Mouse (Mus musculus) C2C12 (cell line): ENCODE results near the gene Scamp4. TPM values are rescaled to one million over a fixed set of nuclear protein-coding genes. Genes with fewer than 3 reads are reported as not detected.

ENCODE experiments used
- H3K27me3 ChIP-seq: one replicate; pipeline ENCODE4 v1.6.1; 2011; ENCODE audit not compliant: control insufficient read depth, insufficient read depth, insufficient read length
- H3K36me3 ChIP-seq: one replicate; pipeline ENCODE4 v1.6.1; 2011; ENCODE audit not compliant: control insufficient read depth, insufficient read depth
- H3K4me3 ChIP-seq: one replicate; pipeline ENCODE4 v1.5.1; 2011; ENCODE audit warnings: mild to moderate bottlenecking, control low read depth; ENCODE audit not compliant: poor library complexity, insufficient read depth, severe bottlenecking
- H3K79me2 ChIP-seq: one replicate; pipeline ENCODE4 v1.6.1; 2011; ENCODE audit not compliant: control insufficient read depth, insufficient read depth
- H3K79me3 ChIP-seq: one replicate; pipeline ENCODE4 v1.6.1; 2011; ENCODE audit warnings: low read depth, control low read depth
- H3ac ChIP-seq: one replicate; pipeline ENCODE3; 2011; ENCODE audit warnings: low read depth; ENCODE audit not compliant: control insufficient read depth, insufficient read length
- CEBPB ChIP-seq: IDR thresholded peaks from one replicate; pipeline ENCODE4 v1.6.1; 2011; ENCODE audit warnings: low read depth, mild to moderate bottlenecking, control low read depth, moderate library complexity
- CTCF ChIP-seq: IDR thresholded peaks from one replicate; pipeline ENCODE4 v1.5.1; 2011; ENCODE audit not compliant: control insufficient read depth, insufficient read depth, insufficient read length
- FOSL1 ChIP-seq: IDR thresholded peaks from one replicate; pipeline ENCODE4 v1.8.0; 2011; ENCODE audit warnings: mild to moderate bottlenecking, low read length; ENCODE audit not compliant: poor library complexity, insufficient read depth, severe bottlenecking
- MAX ChIP-seq: IDR thresholded peaks from one replicate; pipeline ENCODE4 v1.6.1; 2011; ENCODE audit warnings: mild to moderate bottlenecking, control low read depth
- MYOD1 ChIP-seq: IDR thresholded peaks from one replicate; pipeline ENCODE4 v1.6.1; 2011; ENCODE audit warnings: low read depth; ENCODE audit not compliant: control insufficient read depth, insufficient read length
- MYOG ChIP-seq: IDR thresholded peaks from one replicate; pipeline ENCODE4 v1.6.1; 2011; ENCODE audit not compliant: control insufficient read depth, insufficient read length; ENCODE audit errors: extremely low read depth
- USF1 ChIP-seq: IDR thresholded peaks from one replicate; pipeline ENCODE4 v1.6.1; 2011; ENCODE audit warnings: low read depth, mild to moderate bottlenecking, control low read depth, moderate library complexity
- polyA plus RNA-seq: library from polyadenylated mRNA; unstranded; fragments of >200 nt; fragmentation: generic; extraction: Trizol; gene quantifications from one replicate; pipeline ENCODE4 v1.2.1, GENCODE M21; 2012; ENCODE audit warnings: missing spikeins

Gene Scamp4
- polyA plus RNA-seq, 1 experiment = 119 TPM

DNA sequence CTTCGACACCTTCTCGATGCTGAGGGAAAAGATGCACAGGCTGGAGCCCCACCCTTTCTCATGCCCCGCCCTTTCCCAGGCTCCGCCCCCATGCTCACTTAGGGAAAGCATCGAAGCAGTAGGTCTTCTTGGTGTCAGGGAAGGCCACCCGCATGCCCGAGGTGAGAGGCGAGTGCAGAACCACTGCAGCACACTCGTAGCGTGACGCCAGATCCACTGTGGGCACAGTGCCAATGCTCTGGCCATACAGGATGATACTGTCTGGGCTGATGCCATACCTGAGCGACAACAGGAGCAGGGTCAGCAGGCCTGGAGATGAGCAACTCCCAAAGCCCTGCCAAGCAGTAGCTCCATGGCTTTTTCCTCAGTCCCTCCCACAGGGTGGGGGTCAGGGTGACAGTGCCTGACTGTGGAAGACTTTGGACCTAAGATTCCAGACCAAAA lies 18.6 kb upstream of the Scamp4 start:
- H3K79me2 ChIP-seq = peaks cover 32% of the 10 kb centered on the region
- TF ChIP-seq CTCF (no peak), CEBPB (no peak)
- peaks cover 13% of the 10 kb centered on the region for H3K36me3 ChIP-seq
- H3ac ChIP-seq = no peak overlapping the region
- H3K4me3 ChIP-seq = no peak overlapping the region
- peaks cover 12% of the 10 kb centered on the region for H3K79me3 ChIP-seq
- no peaks in the 10 kb centered on the region for H3K27me3 ChIP-seq

DNA sequence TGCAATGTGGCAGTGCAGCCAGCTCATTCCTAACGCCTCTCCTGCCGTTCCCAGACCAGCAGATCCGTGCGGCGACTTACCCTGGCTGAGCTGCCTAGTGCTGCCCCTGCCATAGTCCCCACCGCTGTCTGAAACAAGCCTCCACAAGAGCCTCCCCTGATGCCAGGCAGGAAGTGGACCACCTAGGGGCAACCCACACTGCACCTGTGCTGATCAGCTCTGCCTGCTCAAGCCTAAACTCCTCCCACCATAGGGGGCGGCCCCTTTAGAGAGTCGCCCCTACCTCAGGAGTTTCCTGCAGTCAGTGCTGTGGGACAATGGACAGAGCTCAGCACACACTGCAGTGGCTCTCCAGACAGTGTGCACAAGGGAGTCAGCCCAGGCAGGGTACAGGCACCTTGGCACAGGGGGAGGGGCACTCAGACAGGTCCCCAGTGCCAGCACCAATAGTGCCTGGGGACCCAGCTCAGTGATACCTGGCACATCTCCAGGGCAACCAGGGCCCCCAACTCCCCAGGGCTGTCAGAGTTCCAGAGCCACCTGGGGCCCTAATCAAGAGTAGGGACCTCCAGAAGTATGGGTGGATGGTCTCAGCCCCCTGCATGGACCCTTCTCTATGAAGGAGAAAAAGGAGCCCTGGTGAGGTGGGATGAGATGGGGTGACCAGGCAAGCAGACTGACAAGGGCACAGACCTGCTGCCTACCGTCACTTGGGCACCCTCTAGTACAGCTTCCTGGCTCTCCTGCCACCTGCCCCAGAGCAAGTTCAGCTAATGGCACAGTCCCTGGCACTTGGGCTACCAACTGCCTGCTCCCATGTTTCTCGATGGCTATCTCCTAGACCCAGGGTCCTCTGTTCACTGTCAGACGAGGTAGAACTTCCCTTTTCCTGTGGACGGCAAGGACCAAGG lies 17.8 kb upstream of the Scamp4 start:
- no peak overlapping the region for H3K4me3 ChIP-seq
- H3ac ChIP-seq = no peak overlapping the region
- peaks cover 20% of the 10 kb centered on the region for H3K79me3 ChIP-seq
- H3K79me2 ChIP-seq = peaks cover 40% of the 10 kb centered on the region
- H3K36me3 ChIP-seq = peaks cover 13% of the 10 kb centered on the region
- no peak for TF ChIP-seq FOSL1
- no peak for TF ChIP-seq MYOD1
- no peak for TF ChIP-seq CTCF
- TF ChIP-seq MYOG = no peak
- TF ChIP-seq MAX = no peak
- no peak for TF ChIP-seq CEBPB
- TF ChIP-seq USF1 = no peak
- H3K27me3 ChIP-seq = no peaks in the 10 kb centered on the region

DNA sequence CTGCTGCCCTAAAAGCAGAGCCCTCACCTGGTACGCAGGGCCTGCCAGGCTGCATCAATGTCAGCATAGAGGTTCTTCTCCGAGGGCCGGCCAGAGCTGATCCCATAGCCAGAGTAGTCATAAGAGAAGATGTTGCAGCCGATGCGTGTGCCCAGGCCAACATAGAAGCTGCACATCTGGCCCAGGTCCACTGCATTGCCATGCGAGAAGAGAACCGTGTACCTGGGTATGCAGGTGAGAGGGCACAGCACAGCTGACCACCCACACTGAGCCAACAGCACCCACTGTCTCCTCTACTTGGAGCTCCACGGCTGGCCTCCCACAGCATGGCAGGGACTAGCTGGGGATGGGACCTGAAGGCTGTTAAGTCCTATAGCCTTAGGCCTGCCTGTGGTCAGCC lies 17.1 kb upstream of the Scamp4 start:
- Histone ChIP-seq H3K36me3 (peaks cover 13% of the 10 kb centered on the region), H3ac (no peak overlapping the region), H3K79me3 (peaks cover 20% of the 10 kb centered on the region), H3K4me3 (no peak overlapping the region), H3K79me2 (peaks cover 42% of the 10 kb centered on the region), H3K27me3 (no peaks in the 10 kb centered on the region)
- TF ChIP-seq USF1 (no peak), CTCF (no peak), MYOD1 (no peak), FOSL1 (no peak), MAX (no peak), MYOG (no peak), CEBPB (no peak)

DNA sequence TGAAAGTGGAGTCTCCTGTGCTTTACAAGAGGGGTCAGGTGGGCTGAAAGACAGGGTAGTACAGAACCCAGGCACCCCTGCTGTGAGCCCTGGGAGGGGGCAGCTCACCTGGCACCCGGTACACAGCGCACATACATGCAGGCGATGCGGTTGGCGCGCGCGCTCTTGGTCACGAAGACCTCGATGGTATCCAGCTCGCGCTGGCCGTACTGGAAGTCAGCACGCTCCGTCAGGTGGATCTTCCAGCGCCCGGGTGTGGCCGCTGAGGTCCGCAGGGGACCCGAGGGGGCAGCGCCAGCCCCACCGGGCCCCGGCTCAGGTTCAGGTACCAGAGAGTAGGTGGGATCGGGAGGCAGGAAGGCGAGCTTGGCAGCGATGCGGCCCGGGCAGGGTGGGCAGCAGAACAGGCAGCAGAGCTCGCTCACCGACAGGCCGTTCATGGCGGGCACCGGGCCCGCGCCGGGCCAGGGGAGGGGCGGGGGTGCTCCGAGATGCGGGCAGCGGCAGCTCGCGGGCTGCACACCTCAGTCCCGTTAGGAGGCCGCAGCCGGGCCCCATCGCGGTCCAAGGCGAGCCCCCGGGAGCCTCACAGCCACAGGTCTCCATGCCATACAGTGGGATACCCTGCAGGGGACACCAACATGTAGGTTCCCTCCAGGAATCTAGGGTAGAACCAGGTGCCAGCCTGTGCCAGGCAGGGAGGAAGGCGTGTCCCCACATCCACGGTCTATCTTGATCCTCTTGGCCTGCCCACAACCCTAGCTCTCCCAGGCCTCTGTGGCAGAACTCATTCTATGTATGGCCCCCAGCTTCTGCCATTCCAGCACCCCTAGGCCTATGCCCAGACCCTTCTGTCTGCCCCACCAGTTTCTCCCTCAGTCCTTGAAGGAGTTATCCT lies 16.0 kb upstream of the Scamp4 start:
- H3K4me3 ChIP-seq = no peak overlapping the region
- H3K36me3 ChIP-seq = peaks cover 13% of the 10 kb centered on the region
- TF ChIP-seq CTCF = no peak
- TF ChIP-seq MAX = no peak
- no peak for TF ChIP-seq MYOG
- no peak for TF ChIP-seq FOSL1
- TF ChIP-seq CEBPB = no peak
- no peak for TF ChIP-seq USF1
- TF ChIP-seq MYOD1 = no peak
- H3K27me3 ChIP-seq = no peaks in the 10 kb centered on the region
- peaks cover 20% of the 10 kb centered on the region for H3K79me3 ChIP-seq
- H3ac ChIP-seq = no peak overlapping the region
- peaks cover 42% of the 10 kb centered on the region for H3K79me2 ChIP-seq

DNA sequence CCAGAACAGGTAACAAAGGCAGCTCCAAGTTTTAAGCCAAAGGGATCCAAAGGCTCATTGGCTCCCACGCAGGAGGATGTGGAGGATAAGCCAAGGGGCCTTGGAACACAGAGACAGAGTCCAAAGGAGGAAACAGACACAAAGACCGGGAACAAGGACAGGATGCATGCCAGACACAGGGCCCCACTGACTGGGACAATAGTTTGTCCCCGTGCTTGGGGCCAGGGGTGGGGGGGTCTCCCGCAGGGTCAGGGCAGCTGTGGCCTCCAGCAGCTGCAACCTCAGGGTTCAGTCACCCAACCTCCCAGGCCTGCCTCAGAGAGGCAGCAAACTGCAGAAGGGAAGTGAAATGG lies 15.4 kb upstream of the Scamp4 start:
- H3K4me3 ChIP-seq = no peak overlapping the region
- peaks cover 13% of the 10 kb centered on the region for H3K36me3 ChIP-seq
- H3ac ChIP-seq = no peak overlapping the region
- H3K27me3 ChIP-seq = no peaks in the 10 kb centered on the region
- TF ChIP-seq CTCF (no peak), CEBPB (no peak), MAX (no peak), FOSL1 (no peak), MYOG (no peak), MYOD1 (no peak), USF1 (no peak)
- H3K79me2 ChIP-seq = peaks cover 42% of the 10 kb centered on the region
- H3K79me3 ChIP-seq = peaks cover 20% of the 10 kb centered on the region
